16 mouse cellular contexts compared by ENCODE assay signal in genomic region chr1:85960873-85961272, GRCm38 (mm10). TPM values are rescaled to one million over a fixed set of nuclear protein-coding genes. Genes with fewer than 3 reads are reported as not detected.
DNase-seq lines count a peak whose midpoint lies in the region; ATAC-seq lines count a peak whose summit lies in the region.
"Had no signal": no experiment of that assay in that cellular context is flagged by ENCODE, and none has a peak within 500 bp of the region (broad histone marks: within the 10 kb centered on the region; RNA-seq: fewer than 3 reads in every experiment).

Gene Gpr55, minus strand, starts transcription at chr1:85961007.

- peaks cover 21% of the 10 kb centered on the region for H3K4me1 ChIP-seq in intestine, embryonic 16.5 days (ENCODE audit: control insufficient read depth, insufficient read depth, low read length)

- no peaks in the 10 kb centered on the region for H3K27me3 ChIP-seq in intestine, embryonic 16.5 days (replicated peaks; ENCODE audit: control insufficient read depth, insufficient read depth, low read length)
- H3K27me3 ChIP-seq: limb, embryonic 15.5 days had no signal

- H3K9ac ChIP-seq in intestine, embryonic 16.5 days (ENCODE audit: low read depth, low read length), result no peak within 1 kb of the TSS
- H3K9ac ChIP-seq: limb, embryonic 15.5 days had no signal

- WGBS in intestine, embryonic 16.5 days, result 62% methylated on average over 5 of the region's 5 CpGs

- no peaks in the 10 kb centered on the region for H3K9me3 ChIP-seq in intestine, embryonic 16.5 days (ENCODE audit: control insufficient read depth, low read length)
- H3K9me3 ChIP-seq: limb, embryonic 15.5 days had no signal

- no peak within 1 kb of the TSS for H3K4me3 ChIP-seq in intestine, embryonic 16.5 days (ENCODE audit: low read length)
- H3K4me3 ChIP-seq: erythroblast, embryonic 14.5 days; limb, embryonic 15.5 days had no signal

- no peak within 1 kb of the TSS for H3K27ac ChIP-seq in intestine, embryonic 16.5 days (ENCODE audit: low read length)
- H3K27ac ChIP-seq: limb, embryonic 15.5 days had no signal

- H3K4me2 ChIP-seq in intestine, embryonic 16.5 days (ENCODE audit: low read depth, low read length), result no peak within 1 kb of the TSS
- H3K4me2 ChIP-seq: limb, embryonic 15.5 days had no signal

- ATAC-seq in intestine, embryonic 16.5 days, result peak; percentile 51
- peak; percentile 67 for ATAC-seq in monocyte, adult 5-6 weeks (replicated peaks; ENCODE audit: insufficient number of reproducible peaks, low FRiP score, low TSS enrichment, poor library complexity, severe bottlenecking)
- no peak for ATAC-seq in erythroblast, adult 5-6 weeks (replicated peaks; ENCODE audit: low FRiP score, poor library complexity, severe bottlenecking)

- DNase-seq in spleen, postnatal 36 days (ENCODE audit: low spot score in 2 of 2), result peak; percentile 56 to 61
- DNase-seq in spleen, adult 12 weeks (ENCODE audit: low spot score), result no peak
- DNase-seq in yolk sac, embryonic 10.5 days (ENCODE audit: low spot score), result peak; percentile 67
- DNase-seq in layer of hippocampus, adult 18-20 months (ENCODE audit: low spot score in 2 of 2), result no peak
- no peak for DNase-seq in cerebellum, adult 11-12 months
- DNase-seq: adrenal gland, postnatal 36 days; cerebellum, adult 9-11 months; gastrocnemius, postnatal 14 days; heart, postnatal 4 days; kidney, postnatal 14 days; retina, postnatal 1 day had no signal

- no peaks in the 10 kb centered on the region for H3K36me3 ChIP-seq in intestine, embryonic 16.5 days (ENCODE audit: control insufficient read depth, insufficient read depth, low read length)
- H3K36me3 ChIP-seq: limb, embryonic 15.5 days had no signal

RNA-seq across cellular contexts. Expression of gene Gpr55, which starts in this region (rescaled TPM):
- 0.07 and 0.10 TPM in 2 replicates for polyA plus RNA-seq in intestine, embryonic 16.5 days (2015; fragmentation: Nextera tagmentation; extraction: Ambion mirVana)
- 2.2 to 4.9 TPM (median 4.7 TPM) in 3 replicates for total RNA-seq in monocyte, adult 5-6 weeks (2017)
- under 1 TPM in 1 of 2 experiments, not detected in 1; 0.08 TPM for total RNA-seq in layer of hippocampus, adult 18-20 months (2021)
- not detected in 2 replicates for total RNA-seq in erythroblast, adult 5-6 weeks (2015; ENCODE audit: low replicate concordance)
- total RNA-seq in erythroblast, adult 5-6 weeks (2017; ENCODE audit: low replicate concordance), result 0.34 TPM in 1 of 2 replicates, not detected in the other
- total RNA-seq: gastrocnemius, postnatal 14 days; heart, postnatal 4 days had no signal
- polyA plus RNA-seq: erythroblast, embryonic 14.5 days had no signal

Comparison
In these comparisons a context has a peak if more than half of its experiments do, and no peak if none do; other contexts are left out.
1. DNase-seq: peak in spleen, postnatal 36 days (2 of 2) and yolk sac, embryonic 10.5 days (single experiment); none in spleen, adult 12 weeks (single experiment), layer of hippocampus, adult 18-20 months (0 of 2) and cerebellum, adult 11-12 months (single experiment).
2. Peak in ATAC-seq in intestine, embryonic 16.5 days; RNA of the gene not detected or under 1 TPM.